Mouse (Mus musculus) hindbrain, embryonic 12.5 days (tissue): ENCODE measurements around the gene Trim24. TPM values are rescaled to one million over a fixed set of nuclear protein-coding genes. Genes with fewer than 3 reads are reported as not detected.
"Not testable (repeated sequence)": the region's sequence is repeated elsewhere in the genome, so short reads cannot be mapped to it uniquely, and the experiment has no call there.

ENCODE experiments used
- ATAC-seq: fragments of 200-750 bp; cut with Nextera tagmentation; 2 replicates; pipeline ENCODE4 v1.8.0; 2017; ENCODE audit warnings: moderate TSS enrichment; ENCODE audit not compliant: low FRiP score
- H3K27ac ChIP-seq: fragments of 300-500 bp; sonication (generic); 2 replicates; pipeline ENCODE4 v1.5.1; 2016; ENCODE audit warnings: mild to moderate bottlenecking
- H3K27me3 ChIP-seq: fragments of 300-500 bp; sonication (generic); 2 replicates; pipeline ENCODE4 v1.6.1; 2016; ENCODE audit warnings: mild to moderate bottlenecking
- H3K36me3 ChIP-seq: fragments of 300-500 bp; sonication (generic); 2 replicates; pipeline ENCODE4 v1.6.1; 2016; ENCODE audit warnings: mild to moderate bottlenecking
- H3K4me1 ChIP-seq: fragments of 300-500 bp; sonication (generic); 2 replicates; pipeline ENCODE4 v1.6.1; 2016
- H3K4me2 ChIP-seq: fragments of 300-500 bp; sonication (generic); replicated peaks from 2 replicates; pipeline ENCODE4 v1.6.1; 2016; ENCODE audit warnings: mild to moderate bottlenecking
- H3K4me3 ChIP-seq: fragments of 300-500 bp; sonication (generic); 2 replicates; pipeline ENCODE4 v1.5.1; 2016; ENCODE audit warnings: mild to moderate bottlenecking
- H3K9ac ChIP-seq: fragments of 300-500 bp; sonication (generic); 2 replicates; pipeline ENCODE4 v1.6.1; 2016; ENCODE audit warnings: mild to moderate bottlenecking, moderate library complexity
- H3K9me3 ChIP-seq: fragments of 300-500 bp; sonication (generic); replicated peaks from 2 replicates; pipeline ENCODE4 v1.6.1; 2016; ENCODE audit warnings: mild to moderate bottlenecking
- WGBS: fragments of 180-500 bp; shearing (Covaris S2); methylation state at CpG from one replicate; pipeline ENCODE4 v1.1.7; 2016; 5-methylcytosine and 5-hydroxymethylcytosine counted together
- polyA plus RNA-seq: library from polyadenylated mRNA; unstranded; fragments of >200 nt; fragmentation: Nextera tagmentation; extraction: Ambion mirVana; gene quantifications from 2 replicates; pipeline ENCODE4 v1.2.1, GENCODE M21; 2016

Trim24 gene
- polyA plus RNA-seq, 1 experiment from 2014 or later, result 36.7 TPM

DNA sequence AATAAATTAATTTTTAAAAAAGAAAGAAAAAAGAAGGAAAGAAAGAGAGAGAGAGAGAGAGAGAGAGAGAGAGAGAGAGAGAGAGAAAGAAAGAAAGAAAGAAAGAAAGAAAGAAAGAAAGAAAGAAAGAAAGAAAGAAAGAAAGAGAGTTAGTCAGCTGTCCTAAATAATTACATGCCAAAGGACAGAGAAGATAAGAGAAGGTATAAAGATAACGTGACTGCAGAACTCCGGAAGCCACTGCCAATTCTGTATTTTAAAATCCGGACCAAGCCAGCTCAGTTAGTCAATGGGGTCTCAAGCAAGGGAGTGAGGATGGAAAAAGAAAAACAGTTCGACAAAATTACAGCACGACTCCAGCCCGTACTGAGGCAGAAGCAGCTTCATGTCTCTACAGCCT, 25.7 kb upstream of the Trim24 start:
- H3K27me3 ChIP-seq, ATAC-seq: not testable (repeated sequence)
- 92% methylated on average over 6 of the region's 6 CpGs for WGBS

DNA sequence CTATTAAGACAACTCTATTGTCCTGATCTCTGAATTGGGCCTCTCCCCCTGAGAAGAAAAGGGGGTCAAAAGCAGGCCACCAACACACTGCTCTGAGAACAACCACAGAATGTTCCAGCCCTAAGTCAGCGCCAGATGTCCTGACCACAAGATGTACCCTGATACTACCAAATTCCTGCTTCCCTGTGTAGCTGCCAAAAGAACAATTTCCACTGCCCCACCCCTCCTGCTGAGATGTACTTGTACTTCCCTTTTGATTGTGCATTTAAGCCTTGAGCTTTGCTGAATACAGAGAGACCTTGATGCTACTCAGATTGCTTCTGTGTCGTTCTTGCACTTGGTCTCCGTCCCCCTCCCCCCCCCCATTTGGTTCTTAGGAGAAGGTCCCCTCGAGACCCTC, 23.1 kb upstream of the Trim24 start:
- not testable (repeated sequence) for H3K4me1 ChIP-seq, H3K4me2 ChIP-seq, H3K4me3 ChIP-seq, H3K27ac ChIP-seq, ATAC-seq, H3K9ac ChIP-seq, H3K36me3 ChIP-seq, H3K27me3 ChIP-seq
- 86% methylated on average over 4 of the region's 4 CpGs for whole genome bisulfite sequencing
- peaks cover 16% of the 10 kb centered on the region for H3K9me3 ChIP-seq

More for the DNA sequence above, 25.7 kb upstream of the Trim24 start:
- H3K9me3 ChIP-seq, result peaks cover 16% of the 10 kb centered on the region
- not testable (repeated sequence) for H3K4me2 ChIP-seq, H3K4me3 ChIP-seq, H3K9ac ChIP-seq, H3K27ac ChIP-seq, H3K36me3 ChIP-seq, H3K4me1 ChIP-seq

DNA sequence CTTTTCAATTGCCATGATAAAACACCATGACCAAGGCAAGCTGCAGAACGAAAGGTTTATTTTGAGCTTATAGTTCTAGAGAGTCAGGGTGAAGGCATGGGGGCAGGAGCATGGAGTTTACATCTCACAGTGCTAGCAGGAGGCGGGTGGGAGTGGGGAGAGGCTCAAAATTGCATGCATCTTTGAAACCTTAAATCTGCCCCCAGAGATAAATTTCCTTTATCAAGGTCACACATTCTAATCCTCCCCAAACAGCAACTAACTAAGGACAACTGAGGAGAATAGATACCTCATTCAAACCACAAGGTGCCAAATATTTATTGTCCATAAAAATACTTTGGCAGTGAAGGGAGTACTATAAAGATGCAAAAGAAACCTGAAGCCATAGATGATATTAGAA, 19.3 kb upstream of the Trim24 start:
- no peak overlapping the region for H3K27ac ChIP-seq
- 88% methylated on average over 2 of the region's 2 CpGs for WGBS
- no peak for ATAC-seq
- H3K9ac ChIP-seq, result no peak overlapping the region
- no peaks in the 10 kb centered on the region for H3K4me1 ChIP-seq
- no peak overlapping the region for H3K4me2 ChIP-seq
- no peak overlapping the region for H3K4me3 ChIP-seq
- H3K27me3 ChIP-seq, result no peaks in the 10 kb centered on the region
- H3K9me3 ChIP-seq, result peaks cover 16% of the 10 kb centered on the region
- no peaks in the 10 kb centered on the region for H3K36me3 ChIP-seq

DNA sequence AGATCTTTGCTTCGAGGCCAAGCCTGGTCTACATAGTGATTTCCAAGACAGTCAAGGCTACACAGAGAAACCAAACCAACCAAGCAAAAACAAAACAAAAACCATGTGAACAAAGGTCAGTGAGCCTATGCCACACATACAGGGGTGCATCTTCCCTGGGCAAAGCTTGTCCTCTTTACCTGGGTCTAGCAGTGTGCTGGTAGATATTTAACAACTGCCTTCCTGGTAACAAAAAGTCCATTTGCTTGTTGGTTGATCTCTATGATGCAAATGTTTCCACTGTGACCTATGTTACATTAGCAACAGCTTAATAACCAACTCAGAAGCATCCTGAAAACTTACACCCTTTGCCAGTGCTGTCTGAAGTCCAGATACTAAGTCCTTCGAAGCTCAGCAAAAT, 17.3 kb upstream of the Trim24 start:
- H3K9me3 ChIP-seq, result peaks cover 9% of the 10 kb centered on the region
- no peak overlapping the region for H3K9ac ChIP-seq
- no peak overlapping the region for H3K27ac ChIP-seq
- no peaks in the 10 kb centered on the region for H3K36me3 ChIP-seq
- H3K4me2 ChIP-seq, result no peak overlapping the region
- H3K4me3 ChIP-seq, result no peak overlapping the region
- no peaks in the 10 kb centered on the region for H3K4me1 ChIP-seq
- no peak for ATAC-seq
- no peaks in the 10 kb centered on the region for H3K27me3 ChIP-seq
- WGBS, result 92% methylated on average over 2 of the region's 2 CpGs

DNA sequence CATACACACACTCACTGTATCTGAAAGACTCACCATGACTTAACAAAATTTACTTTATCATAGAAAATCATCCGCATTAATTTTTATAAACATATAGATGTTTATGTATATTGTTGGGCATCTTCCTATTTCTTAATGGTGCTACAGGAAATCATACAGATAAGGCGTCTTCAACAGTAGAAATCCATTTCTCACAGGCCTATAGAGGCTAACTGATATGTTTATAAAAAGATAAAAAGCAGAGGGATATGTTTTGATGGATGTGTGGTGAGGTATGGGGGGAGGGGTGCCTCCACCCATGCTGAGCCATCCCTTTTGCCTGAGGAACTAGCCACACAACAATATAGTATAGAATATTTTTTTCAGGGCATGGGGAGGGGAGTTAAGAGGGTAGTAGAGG, 15.2 kb upstream of the Trim24 start:
- Histone ChIP-seq H3K9me3 (no peaks in the 10 kb centered on the region), H3K4me1 (no peaks in the 10 kb centered on the region), H3K4me2 (no peak overlapping the region), H3K9ac (no peak overlapping the region), H3K27ac (no peak overlapping the region), H3K36me3 (no peaks in the 10 kb centered on the region), H3K27me3 (no peaks in the 10 kb centered on the region), H3K4me3 (no peak overlapping the region)
- ATAC-seq, result no peak
- WGBS, result 90% methylated on average over 2 of the region's 2 CpGs

DNA sequence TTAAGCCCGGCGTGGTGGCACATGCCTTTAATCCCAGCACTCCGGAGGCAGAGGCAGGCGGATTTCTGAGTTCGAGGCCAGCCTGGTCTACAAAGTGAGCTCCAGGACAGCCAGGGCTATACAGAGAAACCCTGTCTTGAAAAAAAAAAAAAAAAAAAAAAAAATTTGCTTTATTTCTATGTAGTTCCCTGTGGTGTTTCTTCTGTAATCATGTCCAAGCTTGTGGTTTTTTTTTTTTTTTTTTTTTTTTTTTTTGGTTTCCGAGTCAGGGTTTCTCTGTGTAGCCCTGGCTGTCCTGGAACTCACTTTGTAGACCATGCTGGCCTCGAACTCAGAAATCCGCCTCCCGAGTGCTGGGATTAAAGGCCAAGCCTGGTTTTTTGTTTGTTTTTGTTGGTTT, 14.3 kb upstream of the Trim24 start:
- 90% methylated on average over 9 of the region's 9 CpGs for WGBS
- H3K9ac ChIP-seq, ATAC-seq, H3K27ac ChIP-seq, H3K36me3 ChIP-seq, H3K4me1 ChIP-seq, H3K9me3 ChIP-seq, H3K4me2 ChIP-seq, H3K4me3 ChIP-seq, H3K27me3 ChIP-seq: not testable (repeated sequence)

DNA sequence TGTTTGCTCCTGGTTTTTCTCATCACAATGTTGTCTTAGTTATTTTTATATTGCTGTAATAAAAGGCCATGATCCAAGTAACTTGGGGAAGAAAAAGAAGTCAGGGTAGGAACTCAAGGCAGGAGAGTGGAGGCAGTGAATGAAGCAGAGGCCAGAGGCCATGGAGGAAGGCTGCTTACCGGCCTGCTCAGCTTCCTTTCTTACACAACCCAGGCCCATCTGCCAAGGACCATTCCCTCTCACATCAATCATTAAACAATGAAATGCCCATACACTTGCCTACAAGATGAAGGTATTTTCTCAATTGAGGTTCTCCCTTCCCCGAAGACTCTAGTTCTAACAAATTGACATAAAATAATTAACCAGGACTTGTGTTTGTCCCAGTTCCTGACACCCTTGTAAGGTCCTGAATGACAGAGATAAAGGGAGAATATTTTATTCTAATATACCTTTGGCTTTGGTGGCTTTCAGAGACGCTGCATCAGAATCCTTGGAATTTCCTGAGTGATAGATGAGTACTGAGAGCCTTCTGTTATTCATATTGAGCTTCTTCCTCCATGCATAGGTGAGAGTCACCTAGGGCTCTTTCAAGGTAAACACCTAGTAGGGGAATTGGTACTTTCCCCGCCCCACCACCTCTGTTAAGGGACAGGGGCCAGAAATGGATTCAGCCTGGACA, 13.3 kb upstream of the Trim24 start:
- ATAC-seq, result no peak
- H3K4me2 ChIP-seq, result no peak overlapping the region
- H3K9ac ChIP-seq, result no peak overlapping the region
- H3K27ac ChIP-seq, result no peak overlapping the region
- no peak overlapping the region for H3K4me3 ChIP-seq
- H3K36me3 ChIP-seq, result no peaks in the 10 kb centered on the region
- WGBS, result 69% methylated on average over 4 of the region's 4 CpGs
- H3K4me1 ChIP-seq, result no peaks in the 10 kb centered on the region
- no peaks in the 10 kb centered on the region for H3K27me3 ChIP-seq
- no peaks in the 10 kb centered on the region for H3K9me3 ChIP-seq

DNA sequence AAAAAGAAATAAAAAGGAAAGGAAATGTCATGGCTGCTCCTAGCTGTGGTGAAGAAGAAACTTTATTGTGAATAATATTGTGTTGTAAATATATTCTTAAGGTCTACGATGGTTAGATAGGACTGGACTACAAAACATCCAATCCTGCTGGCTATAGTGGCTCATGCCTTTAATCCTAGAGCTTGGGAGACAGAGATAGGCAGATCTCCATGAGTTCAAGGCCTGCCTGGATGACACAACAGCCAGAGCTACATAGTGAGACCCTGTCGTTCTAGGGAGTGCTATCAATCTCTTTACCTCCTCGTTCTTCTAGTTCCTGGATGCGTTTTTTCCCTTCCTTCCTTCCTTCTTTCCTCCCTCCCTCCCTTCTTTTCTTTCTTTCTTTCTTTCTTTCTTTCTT, 12.5 kb upstream of the Trim24 start:
- Histone ChIP-seq H3K4me3 (no peak overlapping the region), H3K27me3 (no peaks in the 10 kb centered on the region), H3K9me3 (no peaks in the 10 kb centered on the region), H3K27ac (no peak overlapping the region), H3K4me1 (no peaks in the 10 kb centered on the region), H3K36me3 (no peaks in the 10 kb centered on the region), H3K9ac (no peak overlapping the region), H3K4me2 (no peak overlapping the region)
- no peak for ATAC-seq
- 84% methylated on average over 4 of the region's 4 CpGs for WGBS

DNA sequence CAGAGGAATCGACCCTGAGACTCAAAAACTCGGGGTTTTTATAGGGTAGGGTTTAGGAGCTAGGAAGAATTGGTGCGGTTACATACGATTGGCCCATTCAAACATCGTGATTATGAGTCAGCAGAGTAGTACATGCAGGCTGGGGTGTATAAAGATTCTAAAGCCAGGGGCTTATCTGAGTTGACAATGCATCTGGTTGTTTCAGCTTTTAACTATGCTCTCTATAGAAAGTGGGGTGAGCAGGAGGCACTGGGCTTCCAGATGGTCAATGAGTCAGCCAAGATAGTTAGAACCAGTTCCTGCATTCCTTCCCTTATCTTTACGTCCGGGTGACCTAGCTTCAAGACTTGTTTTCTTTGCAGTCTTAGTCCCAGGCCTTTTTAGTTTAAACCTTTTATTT, 7.7 kb upstream of the Trim24 start:
- 92% methylated on average over 7 of the region's 7 CpGs for WGBS
- Histone ChIP-seq H3K36me3 (no peaks in the 10 kb centered on the region), H3K4me1 (no peaks in the 10 kb centered on the region), H3K4me3 (no peak overlapping the region), H3K27ac (no peak overlapping the region), H3K4me2 (no peak overlapping the region), H3K9me3 (no peaks in the 10 kb centered on the region), H3K9ac (no peak overlapping the region), H3K27me3 (no peaks in the 10 kb centered on the region)
- ATAC-seq, result no peak

DNA sequence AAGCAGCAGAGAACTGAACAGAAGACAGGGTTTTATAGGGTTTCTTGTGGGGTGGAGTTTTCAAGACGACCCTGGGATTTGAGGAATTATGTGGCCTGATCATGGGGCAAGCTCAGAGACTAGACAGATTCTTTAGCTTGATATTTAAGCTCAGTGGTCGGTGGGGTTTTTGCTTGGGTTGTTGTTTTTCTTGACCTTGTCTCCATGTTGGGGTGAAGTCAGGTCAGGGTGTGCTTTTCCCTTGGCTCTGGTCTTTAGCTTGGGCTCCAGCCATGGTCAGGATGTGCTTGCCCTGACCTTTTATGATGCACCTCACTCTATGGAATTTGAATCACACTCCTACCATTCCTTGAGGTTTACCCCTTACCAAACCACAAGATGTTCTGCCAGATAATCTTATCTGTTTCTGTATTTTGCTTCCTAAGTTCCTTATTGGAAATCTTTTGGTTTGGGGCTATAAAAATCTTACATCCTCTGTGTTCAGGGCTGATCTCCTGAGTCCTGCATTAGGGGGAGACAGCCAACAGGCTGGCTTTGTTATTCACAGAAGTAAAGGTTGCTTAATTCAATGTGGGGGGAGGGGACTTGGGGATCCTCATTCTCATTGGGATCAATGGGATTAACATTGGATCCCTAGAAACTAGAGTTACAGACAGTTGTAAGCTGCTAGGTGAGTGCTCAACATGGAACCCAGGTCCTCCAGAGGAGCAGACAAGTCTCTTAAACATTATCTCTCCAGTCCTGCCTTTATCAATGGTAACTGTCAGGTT, 6.5 kb upstream of the Trim24 start:
- no peak overlapping the region for H3K9ac ChIP-seq
- no peaks in the 10 kb centered on the region for H3K9me3 ChIP-seq
- H3K27me3 ChIP-seq, result no peaks in the 10 kb centered on the region
- H3K36me3 ChIP-seq, result no peaks in the 10 kb centered on the region
- no peak overlapping the region for H3K4me3 ChIP-seq
- H3K4me1 ChIP-seq, result no peaks in the 10 kb centered on the region
- ATAC-seq, result no peak
- WGBS, result 85% methylated on average over 2 of the region's 2 CpGs
- H3K27ac ChIP-seq, result no peak overlapping the region
- H3K4me2 ChIP-seq, result no peak overlapping the region

DNA sequence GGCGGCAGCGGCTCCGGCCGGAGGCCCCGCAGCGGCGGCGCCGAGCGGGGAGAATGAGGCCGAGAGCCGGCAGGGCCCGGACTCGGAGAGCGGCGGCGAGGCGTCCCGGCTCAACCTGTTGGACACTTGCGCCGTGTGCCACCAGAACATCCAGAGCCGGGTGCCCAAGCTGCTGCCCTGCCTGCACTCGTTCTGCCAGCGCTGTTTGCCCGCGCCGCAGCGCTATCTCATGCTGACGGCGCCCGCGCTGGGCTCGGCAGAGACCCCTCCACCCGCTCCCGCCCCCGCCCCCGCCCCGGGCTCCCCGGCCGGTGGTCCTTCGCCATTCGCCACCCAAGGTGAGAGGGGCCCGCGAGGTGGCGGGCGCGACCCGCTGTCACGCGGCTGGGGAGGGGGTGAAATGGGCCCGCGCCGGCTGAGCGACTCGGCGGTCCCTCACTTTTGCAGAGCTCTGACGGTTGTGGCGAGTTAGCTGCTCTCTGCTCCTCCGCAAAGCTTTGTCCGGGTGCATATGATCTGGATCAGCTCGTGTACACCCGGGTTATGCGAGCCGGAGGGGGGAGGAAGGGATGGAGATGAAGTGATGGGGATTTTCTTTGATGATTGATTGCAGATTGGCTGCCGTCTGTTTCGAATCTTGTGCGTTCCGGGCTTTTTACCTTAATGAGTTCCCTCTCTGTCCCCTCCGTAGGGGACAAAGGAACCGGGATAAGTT, 683 bp downstream of the Trim24 start:
- Histone ChIP-seq H3K27ac (peak overlapping the region; percentile 100), H3K9ac (peak overlapping the region; percentile 95), H3K4me1 (no peaks in the 10 kb centered on the region), H3K36me3 (peaks cover 30% of the 10 kb centered on the region), H3K9me3 (peaks cover 40% of the 10 kb centered on the region), H3K4me2 (peak overlapping the region; percentile 50), H3K27me3 (no peaks in the 10 kb centered on the region), H3K4me3 (peak overlapping the region; percentile 92)
- peak; percentile 57 for ATAC-seq
- WGBS, result under 1% methylated on average over 63 of the region's 70 CpGs

DNA sequence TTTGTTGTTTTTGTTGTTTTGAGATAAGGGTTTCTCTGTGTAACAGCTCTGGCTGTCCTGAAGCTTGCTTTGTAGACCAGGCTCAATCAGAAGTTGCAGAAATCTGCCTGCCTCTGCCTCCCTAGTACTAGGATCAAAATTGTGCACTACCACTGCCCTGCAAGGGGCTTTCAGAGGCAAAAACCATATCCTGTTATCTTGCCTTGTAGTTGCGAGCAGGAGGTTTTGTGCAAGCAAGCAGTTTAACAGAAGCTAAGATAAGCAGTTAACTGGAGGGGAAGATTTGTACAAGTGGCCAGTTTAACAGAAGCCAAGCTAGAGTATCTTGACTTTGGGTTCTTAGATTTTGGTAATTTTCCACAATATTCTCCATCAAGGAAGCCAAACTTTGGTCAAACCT, 2.2 kb downstream of the Trim24 start:
- Histone ChIP-seq H3K9ac (no peak overlapping the region), H3K9me3 (peaks cover 56% of the 10 kb centered on the region), H3K4me2 (no peak overlapping the region), H3K27ac (no peak overlapping the region), H3K4me3 (no peak overlapping the region), H3K27me3 (no peaks in the 10 kb centered on the region), H3K4me1 (no peaks in the 10 kb centered on the region), H3K36me3 (peaks cover 46% of the 10 kb centered on the region)
- ATAC-seq, result no peak
- 96% methylated on average over 1 of the region's 1 CpGs for WGBS
